Mouse (Mus musculus) C2C12 (cell line): ENCODE results near the gene Cks2.

Source experiments
- CTCF ChIP-seq: IDR thresholded peaks from one replicate; pipeline ENCODE4 v1.5.1; 2011; ENCODE audit not compliant: control insufficient read depth, insufficient read depth, insufficient read length
- FOSL1 ChIP-seq: IDR thresholded peaks from one replicate; pipeline ENCODE4 v1.8.0; 2011; ENCODE audit warnings: mild to moderate bottlenecking, low read length; ENCODE audit not compliant: poor library complexity, insufficient read depth, severe bottlenecking

DNA sequence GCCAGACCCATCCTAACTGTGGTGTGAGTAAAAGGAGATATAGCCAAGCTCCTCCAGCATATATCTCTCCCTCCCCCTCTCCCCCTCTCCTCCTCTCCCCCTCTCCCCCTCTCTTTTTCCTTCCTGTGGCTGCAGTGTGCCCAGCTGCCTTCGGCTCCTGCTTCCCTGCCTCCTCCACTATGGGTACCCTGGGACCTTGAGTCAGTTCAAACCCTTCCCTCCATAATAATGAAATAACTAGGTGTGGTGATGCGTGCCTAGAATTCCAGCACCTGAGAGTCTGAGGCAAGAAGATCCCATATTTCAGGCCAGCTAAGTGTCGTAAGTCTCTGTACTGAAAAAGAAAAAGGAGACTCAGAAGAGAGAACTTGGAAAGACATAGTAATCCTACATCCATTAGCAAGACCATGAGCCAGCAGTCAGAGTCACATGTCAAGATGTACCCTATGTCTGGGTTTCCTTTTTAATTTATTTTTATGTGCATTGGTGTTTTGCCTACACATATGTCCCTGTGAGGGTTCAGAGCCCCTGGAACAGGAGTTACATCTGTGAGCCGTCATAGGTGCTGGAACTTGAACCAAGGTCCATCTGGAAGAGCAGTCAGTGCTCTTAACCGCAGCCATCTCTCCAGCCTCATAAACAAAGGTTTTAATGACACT, 12.3 kb upstream of the Cks2 start:
- TF ChIP-seq FOSL1 = no peak
- no peak for TF ChIP-seq CTCF
